Mouse (Mus musculus) hindbrain, embryonic 11.5 days (tissue): ENCODE measurements at regions not wholly inside any gene's neighbourhood (a gene's known extent, or its start where the extent isn't known, plus 50 kb on each side); places are given as distances from the start of the nearest gene placed in this dataset.

Experiments
- ATAC-seq: fragments of 200-750 bp; cut with Nextera tagmentation; 2 replicates; pipeline ENCODE4 v1.8.0; 2017; ENCODE audit warnings: mild to moderate bottlenecking, moderate TSS enrichment, moderate library complexity; ENCODE audit not compliant: low FRiP score
- DNase-seq: peaks from one replicate; pipeline ENCODE4 v3.0.0-alpha.2; 2015; ENCODE audit warnings: low spot score
- H3K27ac ChIP-seq: fragments of 300-500 bp; sonication (generic); 2 replicates; pipeline ENCODE4 v1.5.1; 2014; ENCODE audit warnings: mild to moderate bottlenecking, low read depth, low read length
- H3K27me3 ChIP-seq: fragments of 300-500 bp; sonication (generic); 2 replicates; pipeline ENCODE4 v1.6.1; 2014; ENCODE audit warnings: mild to moderate bottlenecking, low read length, moderate library complexity, mixed read lengths; ENCODE audit not compliant: control insufficient read depth, insufficient read depth
- H3K36me3 ChIP-seq: fragments of 300-500 bp; sonication (generic); 2 replicates; pipeline ENCODE4 v1.6.1; 2014; ENCODE audit warnings: mild to moderate bottlenecking, low read length, moderate library complexity, mixed read lengths; ENCODE audit not compliant: control insufficient read depth, insufficient read depth
- H3K4me1 ChIP-seq: fragments of 300-500 bp; sonication (generic); replicated peaks from 2 replicates; pipeline ENCODE4 v1.6.1; 2014; ENCODE audit warnings: low read length, mixed read lengths; ENCODE audit not compliant: control insufficient read depth, insufficient read depth
- H3K4me2 ChIP-seq: fragments of 300-500 bp; sonication (generic); replicated peaks from 2 replicates; pipeline ENCODE4 v1.6.1; 2014; ENCODE audit warnings: mild to moderate bottlenecking, low read depth, low read length
- H3K4me3 ChIP-seq: fragments of 300-500 bp; sonication (generic); 2 replicates; pipeline ENCODE4 v1.5.1; 2014; ENCODE audit warnings: low read depth, low read length
- H3K9ac ChIP-seq: fragments of 300-500 bp; sonication (generic); 2 replicates; pipeline ENCODE4 v1.6.1; 2014; ENCODE audit warnings: low read depth, low read length
- H3K9me3 ChIP-seq: fragments of 300-500 bp; sonication (generic); 2 replicates; pipeline ENCODE4 v1.6.1; 2016; ENCODE audit warnings: low read length; ENCODE audit not compliant: control insufficient read depth
- WGBS: fragments of 180-500 bp; shearing (Covaris S2); extraction: QIAGEN DNeasy Blood & Tissue Kit; methylation state at CpG from one replicate; pipeline ENCODE4 v1.1.7; 2014; 5-methylcytosine and 5-hydroxymethylcytosine counted together

GRCm38 (mm10) chr9:35328503-35328902 is 60.8 kb downstream of the Rpusd4 start:
- DNase-seq = no peak
- Histone ChIP-seq H3K9ac (no peak overlapping the region), H3K9me3 (no peaks in the 10 kb centered on the region), H3K36me3 (no peaks in the 10 kb centered on the region), H3K27me3 (peaks cover 54% of the 10 kb centered on the region), H3K27ac (no peak overlapping the region), H3K4me1 (peaks cover 22% of the 10 kb centered on the region), H3K4me3 (no peak overlapping the region), H3K4me2 (no peak overlapping the region)
- WGBS = 62% methylated on average over 6 of the region's 6 CpGs
- no peak for ATAC-seq

DNA sequence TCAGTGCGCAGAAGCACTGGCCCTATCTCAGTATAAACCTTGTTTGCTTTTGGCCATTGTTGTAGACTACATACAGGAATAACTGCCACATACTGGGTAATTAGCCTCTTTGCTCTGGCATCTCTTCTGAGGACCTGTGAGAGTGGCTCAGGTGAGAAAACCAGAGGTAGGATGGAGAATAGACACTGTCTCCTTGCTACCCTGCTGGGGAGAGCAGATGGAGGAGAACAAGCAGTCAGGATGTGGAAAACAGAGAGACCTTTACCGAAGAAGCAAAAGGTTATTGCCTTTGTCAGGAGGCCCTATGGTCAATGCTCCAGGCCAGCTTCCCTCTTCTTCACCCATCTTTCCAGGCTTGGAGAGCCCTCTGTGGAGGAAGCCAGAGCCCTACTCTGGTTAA is 62.7 kb downstream of the Rpusd4 start:
- peaks cover 25% of the 10 kb centered on the region for H3K4me1 ChIP-seq
- 81% methylated on average over 2 of the region's 2 CpGs for WGBS
- H3K4me3 ChIP-seq = no peak overlapping the region
- no peak for ATAC-seq
- H3K4me2 ChIP-seq = no peak overlapping the region
- peak overlapping the region; percentile 3 for H3K27ac ChIP-seq
- H3K36me3 ChIP-seq = no peaks in the 10 kb centered on the region
- H3K9ac ChIP-seq = no peak overlapping the region
- no peak for DNase-seq
- H3K9me3 ChIP-seq = no peaks in the 10 kb centered on the region
- peaks cover 72% of the 10 kb centered on the region for H3K27me3 ChIP-seq

GRCm38 (mm10) chr9:35331241-35331680 is 63.6 kb downstream of the Rpusd4 start:
- Histone ChIP-seq H3K4me2 (no peak overlapping the region), H3K9ac (no peak overlapping the region), H3K4me3 (no peak overlapping the region)

GRCm38 (mm10) chr9:35332688-35333630 is 65.3 kb downstream of the Rpusd4 start:
- Histone ChIP-seq H3K27me3 (peaks cover 65% of the 10 kb centered on the region), H3K27ac (no peak overlapping the region), H3K9me3 (no peaks in the 10 kb centered on the region), H3K36me3 (no peaks in the 10 kb centered on the region), H3K4me3 (no peak overlapping the region), H3K4me2 (no peak overlapping the region), H3K4me1 (peaks cover 29% of the 10 kb centered on the region), H3K9ac (no peak overlapping the region)
- DNase-seq (no peak), ATAC-seq (no peak)
- 73% methylated on average over 11 of the region's 11 CpGs for WGBS

More at GRCm38 (mm10) chr9:35331241-35331680, 63.6 kb downstream of the Rpusd4 start:
- 3% methylated on average over 7 of the region's 7 CpGs for WGBS
- peak; percentile 84 for DNase-seq
- Histone ChIP-seq H3K36me3 (no peaks in the 10 kb centered on the region), H3K27ac (peak overlapping the region; percentile 68), H3K27me3 (peaks cover 77% of the 10 kb centered on the region), H3K9me3 (no peaks in the 10 kb centered on the region), H3K4me1 (peaks cover 26% of the 10 kb centered on the region)
- ATAC-seq = peak; percentile 94

DNA sequence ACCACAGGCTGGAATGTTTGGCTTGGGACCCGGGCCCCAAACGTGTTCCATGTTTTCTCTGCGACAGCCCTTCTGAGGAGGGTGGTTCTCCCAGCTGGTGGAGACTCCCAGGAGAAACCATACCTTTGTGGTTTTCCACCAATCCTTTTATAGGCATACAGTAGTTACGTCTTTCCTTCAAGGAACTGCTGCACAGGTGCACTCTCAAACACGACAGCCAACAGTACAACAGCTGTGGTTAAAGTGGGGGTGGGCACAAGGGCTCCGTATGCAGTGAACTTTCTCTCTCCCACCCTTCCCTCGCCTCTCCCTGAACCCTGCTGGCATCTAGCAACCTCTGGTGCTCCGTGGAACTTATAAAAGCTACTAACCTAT is 66.0 kb downstream of the Rpusd4 start:
- H3K27ac ChIP-seq = no peak overlapping the region
- peaks cover 29% of the 10 kb centered on the region for H3K4me1 ChIP-seq
- no peak for DNase-seq

GRCm38 (mm10) chr9:35334536-35334935 is 66.9 kb downstream of the Rpusd4 start:
- no peak overlapping the region for H3K4me3 ChIP-seq
- peaks cover 27% of the 10 kb centered on the region for H3K4me1 ChIP-seq
- WGBS = 66% methylated on average over 5 of the region's 5 CpGs
- DNase-seq (no peak), ATAC-seq (no peak)
- no peaks in the 10 kb centered on the region for H3K36me3 ChIP-seq
- H3K27ac ChIP-seq = no peak overlapping the region
- peaks cover 57% of the 10 kb centered on the region for H3K27me3 ChIP-seq
- no peak overlapping the region for H3K9ac ChIP-seq
- no peaks in the 10 kb centered on the region for H3K9me3 ChIP-seq
- H3K4me2 ChIP-seq = no peak overlapping the region

More for the DNA sequence above, 66.0 kb downstream of the Rpusd4 start:
- Histone ChIP-seq H3K4me3 (no peak overlapping the region), H3K9ac (no peak overlapping the region), H3K9me3 (no peaks in the 10 kb centered on the region), H3K27me3 (peaks cover 61% of the 10 kb centered on the region), H3K36me3 (no peaks in the 10 kb centered on the region), H3K4me2 (no peak overlapping the region)
- WGBS = 73% methylated on average over 8 of the region's 8 CpGs
- no peak for ATAC-seq

DNA sequence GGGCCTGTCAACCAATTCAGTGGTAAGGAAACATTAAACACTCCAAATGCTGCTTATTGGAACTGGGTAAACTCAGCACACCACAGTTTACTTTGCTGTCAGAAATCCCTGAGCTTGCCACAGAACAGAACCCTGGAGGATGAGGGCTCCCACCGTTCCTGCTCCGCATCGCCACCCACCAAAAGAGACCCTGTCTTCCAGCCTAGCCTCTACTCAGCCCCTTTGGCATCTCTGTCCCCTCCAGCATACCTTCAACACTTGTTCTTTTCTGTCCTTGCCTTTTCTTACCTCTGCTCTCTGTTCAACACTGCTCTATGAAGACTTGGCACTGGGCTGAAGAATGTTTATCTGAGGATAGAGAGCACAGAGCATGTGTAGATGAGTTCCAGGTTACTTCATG is 67.5 kb downstream of the Rpusd4 start:
- 90% methylated on average over 3 of the region's 3 CpGs for WGBS
- Histone ChIP-seq H3K4me1 (peaks cover 23% of the 10 kb centered on the region), H3K27me3 (peaks cover 51% of the 10 kb centered on the region), H3K27ac (no peak overlapping the region), H3K4me2 (no peak overlapping the region), H3K9me3 (no peaks in the 10 kb centered on the region), H3K9ac (no peak overlapping the region), H3K4me3 (no peak overlapping the region), H3K36me3 (no peaks in the 10 kb centered on the region)
- no peak for ATAC-seq
- no peak for DNase-seq

DNA sequence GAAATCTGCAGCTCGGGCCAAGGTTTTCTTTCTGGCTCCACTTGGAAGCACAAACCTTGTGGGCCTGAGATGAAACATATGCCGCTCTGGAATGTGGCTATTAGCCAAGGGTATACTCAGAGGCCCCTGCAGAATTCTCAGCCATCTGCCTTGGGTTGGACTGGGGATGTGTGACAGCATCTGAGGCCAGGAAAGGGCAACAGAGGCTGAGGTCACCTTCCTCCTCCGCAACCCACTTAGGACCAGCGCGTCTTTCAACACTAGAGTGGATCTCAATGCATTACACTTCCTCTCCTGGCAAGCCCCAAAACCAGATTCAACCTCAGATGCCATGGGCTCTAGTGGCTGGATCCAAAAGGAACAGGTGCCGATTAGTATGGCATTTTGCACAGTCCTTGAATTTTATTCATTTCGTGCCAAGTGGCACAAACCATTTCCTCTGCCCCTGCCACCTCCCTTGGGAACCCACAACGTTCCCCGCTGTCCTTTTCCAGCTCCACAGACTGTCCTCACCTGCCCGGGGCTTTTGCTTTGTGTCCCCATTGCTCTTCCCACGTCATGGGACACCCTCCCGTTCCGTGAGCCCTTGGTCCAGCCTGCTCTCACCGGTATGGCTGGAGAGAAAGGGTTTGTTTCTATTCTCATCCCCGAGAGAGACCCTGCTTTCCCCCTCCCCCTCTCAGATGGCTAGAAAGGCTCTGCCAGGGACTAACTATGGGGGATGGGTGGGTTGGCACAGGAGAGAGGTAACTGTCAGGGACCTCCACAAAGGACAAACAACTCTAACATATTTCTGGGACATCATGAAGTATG is 68.4 kb downstream of the Rpusd4 start:
- no peaks in the 10 kb centered on the region for H3K9me3 ChIP-seq
- H3K36me3 ChIP-seq = no peaks in the 10 kb centered on the region
- H3K4me3 ChIP-seq = no peak overlapping the region
- ATAC-seq (no peak), DNase-seq (no peak)
- no peak overlapping the region for H3K27ac ChIP-seq
- peaks cover 20% of the 10 kb centered on the region for H3K4me1 ChIP-seq
- H3K9ac ChIP-seq = no peak overlapping the region
- H3K27me3 ChIP-seq = peaks cover 46% of the 10 kb centered on the region
- WGBS = 58% methylated on average over 15 of the region's 15 CpGs
- H3K4me2 ChIP-seq = no peak overlapping the region
